Mouse (Mus musculus) embryo, embryonic 10.5 days (tissue): ENCODE measurements around the gene Sidt1.
"Not testable (repeated sequence)": the region's sequence is repeated elsewhere in the genome, so short reads cannot be mapped to it uniquely, and the experiment has no call there.

Experiments
- DNase-seq: peaks from one replicate; pipeline ENCODE4 v3.0.0-alpha.2; 2015; ENCODE audit warnings: low spot score

Sidt1 gene

DNA sequence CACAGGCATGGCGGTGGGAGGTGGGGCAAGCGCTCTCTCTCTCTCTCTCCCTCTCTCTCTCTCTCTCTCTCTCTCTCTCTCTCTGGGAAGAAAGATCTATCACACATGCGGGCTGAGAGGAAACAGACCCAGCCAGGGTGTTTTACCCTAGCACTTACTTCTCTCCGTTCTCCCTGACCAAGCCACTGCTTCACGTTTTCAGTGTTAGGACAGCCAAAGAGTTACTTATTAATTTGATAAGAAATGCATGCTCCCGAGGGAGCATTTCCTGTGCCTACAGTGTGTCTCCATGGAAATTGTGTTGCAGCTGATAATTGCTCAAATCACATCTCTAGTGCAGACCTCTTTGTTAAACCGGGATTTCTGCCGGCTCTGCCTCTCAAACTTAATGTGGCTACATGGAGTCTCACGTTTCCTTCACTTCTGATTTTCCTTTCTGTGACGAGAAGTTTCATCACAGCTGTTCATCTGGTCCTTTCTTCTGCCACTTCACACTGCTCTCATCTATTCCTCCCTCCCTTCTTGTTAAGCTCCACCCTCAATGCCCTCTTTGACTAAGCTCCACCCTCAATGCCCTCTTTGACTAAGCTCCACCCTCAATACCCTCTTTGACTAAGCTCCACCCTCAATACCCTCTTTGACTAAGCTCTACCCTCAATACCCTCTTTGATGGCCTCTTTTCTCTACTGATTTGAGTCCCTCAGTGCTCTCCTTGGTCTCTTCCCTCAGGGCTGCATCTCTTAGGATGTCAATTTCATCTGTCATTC, 30.7 kb downstream of the Sidt1 start:
- no peak for DNase-seq

DNA sequence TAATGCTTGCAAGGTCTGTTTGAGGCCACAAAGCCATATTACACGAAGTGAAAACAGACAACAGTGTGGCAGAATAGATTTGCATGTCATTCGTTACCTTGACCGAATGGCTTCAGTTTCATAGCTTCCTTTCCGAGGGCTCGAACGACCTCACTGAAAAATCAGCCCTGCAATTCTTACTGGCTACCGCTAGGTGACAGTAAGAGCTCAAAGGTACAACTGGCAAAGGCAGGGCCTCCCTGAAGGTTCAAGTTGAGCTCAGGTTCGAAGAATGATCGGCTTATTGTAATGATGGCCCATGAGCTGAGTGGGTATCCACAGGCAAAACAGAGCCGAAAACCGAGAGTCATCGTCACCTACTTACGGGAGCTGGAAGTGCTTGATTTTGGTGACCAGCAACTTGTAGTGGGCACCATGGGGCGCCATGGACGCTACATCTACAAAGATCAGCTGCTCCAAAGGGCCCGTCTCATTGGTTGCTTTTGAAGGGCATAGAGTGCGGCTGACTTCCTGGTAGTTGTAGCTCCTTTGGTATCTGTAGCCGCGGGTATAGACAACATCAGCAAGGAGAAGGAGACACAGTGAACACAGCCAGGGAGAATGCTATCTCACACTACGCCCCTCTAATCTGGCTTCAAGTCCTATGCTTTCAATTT, 33.4 kb downstream of the Sidt1 start:
- DNase-seq = peak; percentile 50

DNA sequence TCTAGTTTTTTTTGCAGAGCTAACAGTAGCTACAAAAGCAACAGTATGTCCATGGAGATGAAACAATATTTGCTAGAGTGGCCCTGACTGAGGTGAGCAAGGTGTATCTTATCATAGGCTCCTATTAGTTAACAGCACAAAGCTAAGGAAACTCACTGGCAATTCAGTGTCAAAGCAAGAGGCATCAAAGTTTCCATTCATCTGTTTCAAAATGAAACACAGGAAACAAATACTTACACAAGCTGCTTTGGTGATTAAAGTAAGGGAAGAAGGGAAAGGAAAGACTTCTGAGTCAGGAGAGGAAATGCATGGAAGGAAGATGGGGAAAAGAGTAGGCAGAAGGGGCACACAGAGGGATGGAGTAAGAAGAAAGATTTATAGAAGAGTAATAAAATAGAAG, 39.0 kb downstream of the Sidt1 start:
- DNase-seq = no peak

DNA sequence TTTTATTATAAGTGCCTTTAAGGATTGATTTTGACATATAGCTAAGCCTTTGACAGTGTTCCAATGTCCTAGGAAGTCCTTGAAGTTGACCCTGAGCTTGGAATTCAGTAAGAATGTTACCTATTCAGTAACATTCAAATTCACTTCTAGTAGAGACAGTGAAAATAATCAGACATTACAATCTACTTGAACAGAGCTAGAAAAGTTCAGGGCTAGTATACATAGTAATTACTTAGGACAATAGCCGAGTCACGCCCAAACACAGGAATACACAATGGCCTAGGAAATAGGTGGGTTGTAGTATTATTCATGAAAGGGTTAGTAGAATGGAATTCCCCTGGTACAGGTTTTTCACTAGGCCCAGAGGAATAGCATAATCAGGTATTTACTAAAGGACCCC, 40.3 kb downstream of the Sidt1 start:
- not testable (repeated sequence) for DNase-seq

DNA sequence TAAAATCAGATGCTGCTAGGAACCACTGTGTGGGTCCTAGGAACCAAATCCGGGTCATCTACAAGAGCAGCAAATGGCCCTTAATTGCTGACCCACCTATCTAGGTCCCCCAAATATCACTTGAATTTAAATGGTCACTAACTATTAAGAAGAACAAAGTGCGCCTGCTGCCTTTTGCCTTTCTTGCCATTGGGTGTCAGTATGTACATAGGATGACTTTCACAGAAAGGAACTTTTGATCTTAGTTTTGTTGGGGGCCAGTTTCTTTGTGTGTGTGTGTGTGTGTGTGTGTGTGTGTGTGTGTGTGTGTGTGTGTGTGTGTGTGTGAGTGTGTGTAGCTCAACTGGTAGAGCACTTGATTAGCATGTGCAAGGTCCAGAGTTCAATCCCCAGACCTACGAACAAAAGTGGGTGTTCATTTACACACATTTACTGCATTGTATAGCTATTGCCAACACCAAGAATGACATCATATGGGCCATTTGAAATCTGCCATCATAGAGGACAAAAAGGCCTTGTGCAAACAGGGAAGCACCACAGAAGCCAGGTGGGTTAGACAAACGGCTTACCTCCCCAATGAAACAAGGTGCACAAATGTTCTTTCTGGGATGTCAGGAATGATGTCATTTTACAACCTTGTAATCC, 43.9 kb downstream of the Sidt1 start:
- DNase-seq = peak; percentile 8

DNA sequence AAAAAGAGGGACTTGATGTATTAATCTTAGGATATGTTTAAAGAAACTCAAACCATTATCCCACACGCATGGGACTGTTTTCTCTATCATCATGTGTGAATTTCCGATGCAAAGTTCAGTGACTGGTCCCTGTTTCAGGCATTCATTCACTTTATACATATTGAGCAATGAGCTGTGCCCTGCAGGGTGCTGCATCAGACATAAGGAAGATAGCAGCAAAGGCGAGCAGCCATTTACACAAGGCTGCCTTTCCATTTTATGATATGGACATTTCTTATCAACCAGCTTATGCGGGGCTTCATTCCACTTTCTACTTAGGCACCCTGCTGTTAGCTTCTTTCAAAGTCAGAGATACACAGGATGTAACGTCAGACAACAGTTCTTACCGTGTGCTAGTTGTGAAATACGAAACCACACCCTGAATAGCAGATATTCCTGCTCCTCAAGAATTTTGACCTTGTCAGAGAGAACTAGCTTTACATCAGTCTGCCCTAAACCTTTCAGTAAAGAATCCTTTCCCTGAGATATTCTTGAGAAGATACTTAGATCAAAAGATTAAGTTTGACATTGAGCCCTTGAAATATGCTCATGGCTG, 45.5 kb downstream of the Sidt1 start:
- no peak for DNase-seq

DNA sequence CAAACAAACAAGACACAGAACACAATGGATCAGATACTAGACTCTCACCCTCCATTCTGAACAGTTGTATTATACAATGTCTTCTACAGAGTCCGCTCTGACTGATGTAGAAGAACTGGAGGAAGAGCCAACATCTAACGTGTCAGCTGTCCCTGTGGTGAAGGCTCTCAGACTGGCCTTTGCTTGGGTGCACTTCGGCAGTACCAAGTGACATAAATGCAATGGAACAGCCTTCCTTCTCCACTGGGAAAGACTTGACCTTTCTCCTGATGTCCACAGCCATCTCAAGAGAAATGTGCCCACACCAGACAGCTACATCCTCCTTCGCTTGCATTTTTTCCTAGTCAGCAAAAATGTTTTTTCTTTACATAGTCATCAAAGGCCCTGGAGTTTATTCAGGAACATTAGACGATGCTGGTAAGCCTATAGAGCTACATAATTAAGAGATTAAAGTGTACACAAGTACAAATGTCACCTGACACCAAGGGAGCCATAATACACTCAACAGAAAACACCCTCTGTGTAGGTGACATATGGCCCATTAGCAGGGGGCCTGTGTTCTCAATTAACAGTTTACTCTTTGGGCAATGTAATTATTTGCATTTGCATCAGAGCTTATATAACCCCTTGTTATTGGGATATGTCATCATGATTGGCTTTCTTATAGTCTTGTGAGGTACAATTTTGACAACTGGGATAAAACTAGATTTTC, 50.2 kb downstream of the Sidt1 start:
- no peak for DNase-seq

DNA sequence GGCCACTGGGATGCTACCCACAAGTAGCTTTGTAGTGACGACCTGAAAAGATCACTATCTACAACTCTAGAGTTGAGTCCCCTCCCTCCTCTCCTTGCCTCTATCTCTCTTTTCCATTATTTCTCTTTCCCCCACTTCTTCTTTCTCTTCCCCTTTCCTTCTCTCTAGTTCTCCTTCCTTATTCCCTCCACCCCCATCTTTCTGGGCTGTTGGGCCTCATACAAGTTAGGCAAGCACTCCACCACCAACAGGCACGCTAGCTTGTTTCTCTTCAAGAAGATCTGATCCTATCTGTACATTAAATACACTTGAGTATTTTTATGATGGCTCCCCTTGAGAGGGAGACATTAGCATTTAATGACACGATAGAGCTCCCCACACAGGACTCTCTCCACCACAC, 51.0 kb downstream of the Sidt1 start:
- DNase-seq = no peak

DNA sequence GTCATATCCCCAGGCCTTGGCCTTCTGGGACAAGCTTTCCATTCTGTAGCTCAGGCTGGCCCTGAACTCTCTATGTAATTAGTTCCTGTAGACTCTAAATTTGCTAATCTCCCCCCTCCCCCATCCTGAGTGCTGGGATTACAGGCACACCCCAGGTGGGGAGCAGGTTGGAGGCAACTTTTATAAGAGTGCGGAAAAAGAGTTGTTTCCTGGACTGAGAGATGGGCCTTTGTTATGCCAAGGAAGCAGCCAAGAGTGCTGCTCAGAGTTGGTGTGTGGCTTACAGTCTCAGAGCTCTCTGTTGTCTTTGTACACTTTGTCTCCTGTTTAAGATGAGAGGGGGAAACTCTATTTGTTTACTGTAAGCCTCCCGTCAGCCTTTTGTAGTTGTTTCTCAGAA, 52.2 kb downstream of the Sidt1 start:
- no peak for DNase-seq

DNA sequence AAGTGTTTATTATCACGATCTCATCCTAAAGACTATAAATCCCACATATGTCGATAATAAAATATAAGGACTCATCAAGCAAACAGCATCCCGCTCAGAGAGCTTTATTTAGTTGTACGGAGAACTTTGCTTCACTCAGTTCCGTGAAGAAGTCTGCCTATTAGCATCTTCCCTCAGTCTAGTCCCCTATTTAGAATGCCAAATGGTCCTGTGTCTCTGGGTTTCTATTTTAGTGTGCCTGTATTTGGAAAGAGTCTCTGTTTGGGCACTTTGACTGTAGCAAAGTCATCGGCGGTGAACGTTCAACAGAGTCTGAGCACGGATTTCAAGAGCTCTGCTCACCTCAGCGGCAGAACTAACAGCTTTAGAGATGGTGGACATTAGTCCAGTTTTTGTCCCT, 55.8 kb downstream of the Sidt1 start:
- DNase-seq = no peak

DNA sequence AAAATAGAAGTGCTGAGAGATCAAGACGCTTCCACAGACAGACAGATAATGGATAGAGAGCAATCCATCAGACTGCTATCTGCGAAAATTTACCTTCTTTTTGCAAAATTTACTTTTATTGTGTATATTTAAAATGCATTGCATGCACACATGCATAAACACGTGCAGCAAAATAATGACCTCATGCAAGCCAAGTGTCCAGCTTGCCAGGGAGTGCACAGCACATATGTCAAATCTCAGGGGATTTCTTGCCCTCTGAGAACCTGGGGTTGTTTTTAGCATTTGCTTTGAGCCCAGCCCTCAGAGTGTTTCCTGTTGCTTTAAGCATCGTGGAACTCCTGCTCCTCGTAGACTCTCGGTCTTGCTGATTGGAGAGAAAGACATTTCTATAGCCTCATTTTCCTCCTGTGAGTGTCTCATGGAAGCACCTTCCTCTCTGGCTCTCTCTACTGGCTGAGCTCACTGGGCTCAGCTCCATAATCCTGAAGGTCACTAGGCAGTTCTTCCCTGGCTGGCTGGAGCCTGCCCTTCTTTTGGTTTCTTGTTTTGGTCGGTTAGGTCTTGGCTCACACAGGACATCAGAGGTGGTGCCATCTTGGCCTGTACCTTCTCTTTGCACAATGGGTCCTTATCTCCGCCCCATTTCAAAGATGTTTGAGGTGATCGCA, 61.5 kb downstream of the Sidt1 start:
- no peak for DNase-seq

DNA sequence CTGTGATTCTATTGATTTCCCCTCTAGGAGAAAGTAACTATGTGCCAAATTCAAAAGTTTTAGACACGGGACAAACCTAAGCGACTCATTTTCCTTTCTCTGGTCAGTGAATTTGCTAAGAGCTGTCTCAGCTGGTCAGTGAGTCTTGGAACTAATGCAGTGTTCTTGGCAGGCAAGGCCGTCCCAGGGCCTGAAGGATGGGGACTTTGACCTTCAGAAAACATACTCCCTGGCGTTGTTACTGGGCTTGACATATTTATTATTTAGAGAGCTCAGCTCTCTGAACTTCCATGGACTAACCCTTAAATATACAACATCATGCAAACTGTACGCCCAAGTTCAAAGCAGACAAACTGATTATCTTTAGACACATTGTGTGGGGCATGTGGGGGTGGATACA, 62.4 kb downstream of the Sidt1 start:
- DNase-seq = no peak

DNA sequence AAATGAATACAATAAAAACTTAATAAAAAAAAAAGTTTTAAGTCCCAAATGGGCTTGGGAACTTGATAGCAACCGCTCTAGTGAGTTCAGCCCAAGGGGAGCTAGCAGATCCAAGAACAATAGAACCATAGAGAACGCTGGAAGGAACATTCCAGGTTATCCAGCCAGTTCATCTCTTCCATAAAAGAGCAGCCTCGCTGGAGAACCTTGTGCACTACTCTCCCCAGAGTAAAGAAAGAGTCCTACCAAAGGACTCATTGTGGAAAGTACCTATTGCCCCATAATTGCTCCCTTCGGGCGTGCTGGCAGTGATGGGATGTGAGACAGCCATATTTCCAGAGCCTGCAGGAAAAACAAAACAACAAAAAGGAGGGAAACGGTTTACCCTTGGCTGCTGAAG, 63.4 kb downstream of the Sidt1 start:
- DNase-seq = no peak

DNA sequence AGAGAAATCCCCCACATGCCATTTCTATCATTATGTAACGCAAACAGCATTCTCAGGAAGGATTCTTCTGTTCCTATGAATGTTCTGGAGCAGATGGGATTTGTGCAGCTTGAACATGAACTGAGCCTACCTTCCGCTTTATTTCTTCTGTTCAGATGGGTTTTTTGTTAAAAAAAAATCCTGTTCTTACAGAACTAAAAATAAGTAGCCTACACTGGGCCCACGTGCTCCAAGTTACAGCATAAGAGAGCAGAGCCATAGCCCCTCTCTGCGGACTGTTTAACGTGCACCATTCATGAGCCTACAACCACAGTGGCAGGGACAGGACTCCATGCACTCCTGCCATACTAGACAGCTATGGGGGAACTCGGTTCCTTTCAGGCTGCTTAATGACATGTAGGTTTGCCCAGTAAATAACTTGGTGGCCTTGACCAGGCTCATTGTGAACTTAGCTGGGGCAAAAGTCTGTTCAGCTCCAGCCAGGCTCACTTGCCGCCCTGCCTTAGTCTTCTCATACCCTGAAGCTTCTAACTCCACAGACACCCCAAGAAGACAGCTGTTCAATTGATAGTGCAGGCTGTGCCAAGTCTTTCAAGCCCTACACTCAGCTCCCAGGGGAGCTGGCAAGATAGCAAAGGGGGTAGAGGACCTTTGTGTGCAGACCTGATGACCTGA, 64.3 kb downstream of the Sidt1 start:
- DNase-seq = no peak

DNA sequence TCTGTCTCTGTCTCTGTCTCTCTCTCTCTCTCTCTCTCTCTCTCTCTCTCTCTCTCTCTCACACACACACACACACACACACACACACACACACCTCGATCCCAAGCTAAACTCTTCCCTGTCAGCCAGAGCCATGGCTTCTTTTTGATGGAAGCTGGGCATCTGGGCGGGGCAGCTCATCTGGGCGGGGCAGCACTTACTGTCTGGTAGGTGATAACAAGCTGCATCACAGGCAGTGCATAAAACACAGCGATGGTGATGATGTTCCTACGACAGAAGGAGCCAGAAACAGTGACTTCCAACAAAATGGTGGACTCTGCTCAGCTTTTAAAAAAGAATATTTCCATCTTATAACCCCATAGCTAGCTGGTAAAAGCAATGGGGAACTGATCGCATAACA, 67.4 kb downstream of the Sidt1 start:
- DNase-seq = no peak

DNA sequence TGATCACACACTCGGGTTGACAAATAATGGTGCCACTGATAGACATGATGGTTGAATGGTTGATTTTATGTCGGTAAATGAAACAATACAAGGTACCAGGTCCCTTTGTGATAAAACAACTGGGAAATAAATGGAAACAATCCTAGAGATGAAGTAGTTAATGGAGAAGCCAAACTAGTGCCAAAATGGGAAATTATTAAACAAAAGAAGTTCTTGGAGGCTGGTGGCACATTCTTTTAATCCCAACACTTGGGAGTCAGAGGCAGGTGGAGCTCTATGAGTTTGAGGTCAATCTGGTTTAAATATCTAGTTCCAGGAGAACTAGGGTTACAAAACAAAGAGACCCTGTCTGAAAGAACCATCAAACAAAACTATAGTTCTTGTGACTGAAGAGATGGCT, 68.1 kb downstream of the Sidt1 start:
- DNase-seq = no peak

DNA sequence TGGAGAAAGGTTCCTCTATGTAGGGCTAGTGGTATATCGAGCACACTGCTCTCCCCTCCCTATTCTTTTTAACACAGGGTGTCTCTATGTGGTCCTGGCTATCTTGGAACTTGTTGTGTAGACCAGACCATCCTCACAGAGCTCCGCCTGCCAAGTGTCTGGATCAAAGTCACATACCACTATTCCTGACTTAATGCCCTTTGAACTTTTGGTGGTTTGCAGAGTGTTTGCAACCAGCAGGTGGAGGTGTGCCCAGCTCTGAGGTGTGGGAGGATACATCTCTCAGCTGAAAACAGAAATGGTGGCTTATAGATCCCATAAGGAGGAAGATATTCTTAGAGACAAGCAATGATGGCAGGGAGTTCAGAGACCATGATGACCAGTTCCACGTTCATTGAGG, 75.5 kb downstream of the Sidt1 start:
- no peak for DNase-seq

DNA sequence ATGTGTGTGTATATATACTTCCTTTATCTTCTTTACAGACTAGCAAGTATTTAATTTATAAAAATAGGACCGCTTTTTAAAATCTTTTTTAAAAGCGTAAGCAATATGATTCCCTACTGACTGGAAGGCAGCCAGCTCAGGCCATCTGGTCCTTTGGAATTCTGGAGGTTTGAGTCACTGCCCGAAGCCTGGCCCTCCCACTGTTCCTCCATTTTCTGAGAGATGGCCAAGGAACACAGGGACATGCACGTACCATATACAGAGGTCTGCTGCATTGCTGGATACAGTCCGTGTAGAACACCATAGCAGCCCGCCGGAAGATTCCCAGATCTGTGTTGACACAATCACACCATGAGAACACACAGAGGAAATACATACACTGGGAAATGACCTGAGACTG, 78.3 kb downstream of the Sidt1 start:
- DNase-seq = no peak

DNA sequence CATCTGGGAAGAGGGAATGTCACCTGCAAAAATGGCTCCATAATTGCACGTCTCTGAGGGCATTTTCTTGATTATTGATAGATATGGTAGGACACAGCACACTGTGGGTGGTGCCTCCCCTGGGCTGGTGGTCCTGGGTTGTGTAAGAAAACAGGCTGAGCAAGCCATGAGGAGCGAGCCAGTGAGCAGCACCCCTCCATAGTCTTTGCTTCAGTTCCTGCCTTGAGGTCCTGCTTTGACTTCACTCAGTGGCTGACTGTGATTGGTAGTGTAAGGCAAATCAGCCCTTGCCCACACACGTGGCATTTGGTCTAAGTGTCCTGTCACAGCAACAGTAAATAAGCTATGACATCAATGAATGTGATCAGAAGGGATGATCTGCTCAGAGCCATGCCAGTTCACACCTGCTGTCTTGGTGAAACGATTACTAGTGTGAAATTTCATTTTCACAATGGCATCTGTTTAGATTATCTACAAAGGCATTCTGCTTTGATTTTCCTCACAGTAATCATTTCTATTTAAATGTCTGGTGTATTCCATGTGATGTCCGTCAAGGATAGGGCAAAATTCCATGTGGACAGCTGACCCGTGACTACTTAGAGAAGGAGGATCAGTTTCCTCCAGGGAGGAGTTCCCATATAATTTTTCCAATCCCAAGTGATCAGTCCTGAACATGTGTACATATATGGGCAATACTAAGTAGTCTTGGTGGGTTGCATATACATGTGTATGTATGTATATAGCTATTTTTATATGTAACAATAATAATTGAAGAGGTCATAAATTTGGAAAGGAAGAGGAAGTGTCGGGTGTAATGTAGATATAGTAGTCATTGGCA, 79.0 kb downstream of the Sidt1 start:
- DNase-seq = no peak

DNA sequence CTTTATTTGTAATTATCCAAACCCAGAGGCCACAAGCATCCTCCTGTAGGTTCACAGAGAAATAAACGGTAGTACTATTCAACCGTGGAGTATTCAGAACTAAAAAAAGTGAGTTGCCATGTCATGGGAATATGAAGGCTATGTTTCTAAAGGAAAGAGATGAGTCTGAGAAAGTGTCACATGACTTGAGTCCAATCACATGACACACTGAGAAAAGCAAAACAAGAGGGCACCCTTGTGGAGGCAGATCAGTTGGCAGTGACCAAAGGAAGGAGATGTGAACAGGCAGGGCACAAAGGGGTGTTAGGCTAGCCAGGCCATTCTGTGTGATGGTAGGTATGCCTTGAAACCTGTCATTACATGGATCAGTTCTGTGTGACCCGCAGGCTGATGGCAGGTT, 80.3 kb downstream of the Sidt1 start:
- no peak for DNase-seq
